Mouse (Mus musculus): ENCODE measurements around the gene Hcrtr2. TPM values are rescaled to one million over a fixed set of nuclear protein-coding genes. Genes with fewer than 3 reads are reported as not detected.

The Hcrtr2 gene
- polyA plus RNA-seq, 1 experiment from 2014 or later, result 10.0 TPM

DNA sequence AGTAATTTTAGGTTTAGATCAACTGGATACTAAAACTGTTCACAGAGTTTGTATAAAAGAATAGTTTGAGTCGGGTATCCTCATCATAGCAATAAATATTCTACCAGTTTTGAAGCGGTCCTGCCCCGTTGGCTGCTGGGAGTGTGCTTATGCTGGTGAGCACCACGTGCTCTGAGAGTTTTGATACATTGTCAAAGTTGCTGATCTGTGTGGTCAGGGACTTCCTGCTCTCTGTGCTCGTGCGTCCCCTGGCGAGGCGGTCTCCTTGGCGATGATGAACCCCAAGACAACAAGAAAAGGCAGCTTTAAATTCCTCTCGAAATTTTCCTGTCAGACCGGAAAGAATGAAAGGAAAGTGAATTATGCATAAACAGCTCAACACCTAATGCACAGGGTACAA lies 93.3 kb downstream of the Hcrtr2 start:
- Histone ChIP-seq H3K9ac (no peak overlapping the region), H3K27ac (replicated peaks) (no peak overlapping the region), H3K4me3 (no peak overlapping the region), H3K27me3 (no peaks in the 10 kb centered on the region), H3K4me1 (replicated peaks) (no peaks in the 10 kb centered on the region), H3K36me3 (no peaks in the 10 kb centered on the region), H3K4me2 (no peak overlapping the region), H3K9me3 (no peaks in the 10 kb centered on the region)
- ATAC-seq (ENCODE audit: low FRiP score, low read depth), result no peak
- WGBS, result 46% methylated on average over 11 of the region's 11 CpGs

DNA sequence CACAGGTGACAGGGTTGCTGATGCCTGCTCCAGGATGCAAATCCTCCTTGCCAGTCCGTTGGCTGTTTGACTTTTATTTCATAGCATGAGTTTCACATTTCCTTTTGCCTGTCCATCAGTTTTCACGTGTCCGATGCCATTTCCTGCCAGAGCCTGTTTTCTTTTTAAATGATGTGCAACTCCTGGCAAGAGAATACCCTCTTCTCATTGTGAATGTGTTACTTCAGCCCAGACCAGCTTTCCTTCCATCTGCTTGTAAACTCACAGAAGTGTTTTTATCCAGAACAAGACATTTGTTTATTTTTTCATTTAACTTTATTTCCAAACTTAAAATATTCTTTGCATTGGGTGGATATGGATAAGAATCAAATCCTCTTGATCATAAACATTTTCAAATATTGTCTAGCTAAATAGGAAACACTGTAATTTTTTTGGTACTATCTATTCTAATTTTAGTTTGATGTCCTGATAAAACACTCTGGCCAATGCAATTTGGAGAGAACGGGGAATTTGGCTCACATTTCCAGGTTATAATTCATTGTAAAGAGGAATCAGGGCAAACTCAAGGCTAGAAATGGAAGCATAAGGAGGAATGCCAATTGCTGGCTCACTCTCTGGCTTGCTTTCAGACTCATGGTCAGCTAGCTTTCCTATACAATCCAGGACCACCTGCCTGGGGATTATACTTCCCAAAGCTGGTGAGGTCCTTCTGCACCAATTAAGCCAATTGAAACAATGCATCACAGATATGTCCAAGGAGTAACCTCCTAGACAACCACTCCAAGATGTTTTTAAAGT lies 106.3 kb downstream of the Hcrtr2 start:
- Histone ChIP-seq H3K4me1 (replicated peaks) (no peaks in the 10 kb centered on the region), H3K27ac (replicated peaks) (no peak overlapping the region), H3K36me3 (no peaks in the 10 kb centered on the region), H3K4me3 (no peak overlapping the region), H3K4me2 (no peak overlapping the region), H3K27me3 (no peaks in the 10 kb centered on the region), H3K9me3 (no peaks in the 10 kb centered on the region), H3K9ac (no peak overlapping the region)
- no peak for ATAC-seq (ENCODE audit: low FRiP score, low read depth)
- WGBS, result 79% methylated on average over 4 of the region's 4 CpGs

DNA sequence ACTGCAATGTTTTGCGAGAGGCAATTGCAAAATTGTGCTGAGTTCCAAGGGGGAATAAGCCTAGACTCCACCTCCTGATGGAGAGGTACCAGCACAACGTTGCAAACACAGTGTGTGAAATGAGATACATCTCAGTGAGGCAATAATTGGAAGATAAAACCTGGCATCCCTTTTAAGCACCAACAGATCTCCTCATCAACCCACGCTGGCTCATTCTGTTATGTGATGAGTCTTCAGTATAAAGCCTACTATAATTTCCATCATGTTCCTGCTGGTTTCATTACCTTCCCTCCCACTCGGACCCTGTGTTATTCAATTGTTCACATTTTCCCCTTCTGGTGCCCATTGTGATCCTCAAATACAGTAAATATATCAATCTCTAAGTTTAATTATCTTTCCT lies 109.0 kb downstream of the Hcrtr2 start:
- Histone ChIP-seq H3K9me3 (no peaks in the 10 kb centered on the region), H3K4me2 (no peak overlapping the region), H3K27me3 (no peaks in the 10 kb centered on the region), H3K9ac (no peak overlapping the region), H3K36me3 (no peaks in the 10 kb centered on the region), H3K27ac (replicated peaks) (no peak overlapping the region), H3K4me3 (no peak overlapping the region), H3K4me1 (replicated peaks) (no peaks in the 10 kb centered on the region)
- 75% methylated on average over 4 of the region's 4 CpGs for WGBS
- no peak for ATAC-seq (ENCODE audit: low FRiP score, low read depth)

DNA sequence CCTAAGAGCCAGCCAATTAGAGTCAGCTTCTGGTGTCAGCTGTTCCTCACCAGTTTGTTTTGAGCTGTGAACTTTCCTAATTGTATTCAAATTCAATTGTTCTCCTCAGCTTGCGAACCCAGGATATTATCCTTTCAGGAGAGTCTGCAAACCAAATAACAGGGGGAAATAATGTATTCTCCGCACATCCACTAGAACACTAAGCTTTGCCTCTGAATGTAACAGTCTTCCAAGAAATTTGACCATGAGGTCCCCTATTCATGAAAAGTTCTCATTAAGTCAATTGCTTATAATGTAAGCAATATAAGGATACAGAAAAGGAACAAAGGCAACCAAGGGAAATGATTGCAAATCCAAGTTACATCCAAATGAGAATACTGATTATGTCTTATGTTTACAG lies 110.1 kb downstream of the Hcrtr2 start, which contains the start of gene Gfral:
Gene Gfral (minus strand): TSS at position 101 of the 400 bp plus-strand sequence.
- H3K4me1 ChIP-seq (replicated peaks), result no peaks in the 10 kb centered on the region
- no peak within 1 kb of the TSS for H3K4me3 ChIP-seq
- H3K9me3 ChIP-seq, result no peaks in the 10 kb centered on the region
- no peak within 1 kb of the TSS for H3K4me2 ChIP-seq
- H3K36me3 ChIP-seq, result no peaks in the 10 kb centered on the region
- H3K9ac ChIP-seq, result no peak within 1 kb of the TSS
- ATAC-seq (ENCODE audit: low FRiP score, low read depth), result no peak
- 83% methylated on average over 2 of the region's 2 CpGs for WGBS
- H3K27me3 ChIP-seq, result no peaks in the 10 kb centered on the region
- H3K27ac ChIP-seq (replicated peaks), result no peak within 1 kb of the TSS

DNA sequence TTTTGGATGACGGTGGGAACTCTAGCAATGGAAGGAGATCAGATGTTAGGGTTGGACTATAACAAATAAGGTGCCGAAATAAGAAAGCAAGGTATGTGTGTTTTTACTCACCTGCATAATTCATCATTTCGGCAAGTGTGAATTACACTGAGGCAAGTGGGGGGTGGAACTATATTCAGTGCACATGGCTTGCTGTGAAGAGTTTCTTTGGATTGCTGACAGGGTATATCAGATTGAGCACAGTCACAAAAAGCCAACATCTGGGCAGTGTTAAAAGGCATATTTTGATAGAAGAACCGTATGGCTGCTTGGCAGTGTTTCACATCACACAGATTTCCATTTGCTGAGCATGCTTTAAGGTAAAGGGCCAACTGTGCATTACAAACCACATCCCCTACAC lies 126.7 kb downstream of the Hcrtr2 start:
- Histone ChIP-seq H3K9me3 (no peaks in the 10 kb centered on the region), H3K27me3 (no peaks in the 10 kb centered on the region), H3K9ac (no peak overlapping the region), H3K27ac (replicated peaks) (no peak overlapping the region), H3K36me3 (no peaks in the 10 kb centered on the region), H3K4me2 (no peak overlapping the region), H3K4me3 (no peak overlapping the region), H3K4me1 (replicated peaks) (no peaks in the 10 kb centered on the region)
- no peak for ATAC-seq (ENCODE audit: low FRiP score, low read depth)
- WGBS, result 87% methylated on average over 4 of the region's 4 CpGs

DNA sequence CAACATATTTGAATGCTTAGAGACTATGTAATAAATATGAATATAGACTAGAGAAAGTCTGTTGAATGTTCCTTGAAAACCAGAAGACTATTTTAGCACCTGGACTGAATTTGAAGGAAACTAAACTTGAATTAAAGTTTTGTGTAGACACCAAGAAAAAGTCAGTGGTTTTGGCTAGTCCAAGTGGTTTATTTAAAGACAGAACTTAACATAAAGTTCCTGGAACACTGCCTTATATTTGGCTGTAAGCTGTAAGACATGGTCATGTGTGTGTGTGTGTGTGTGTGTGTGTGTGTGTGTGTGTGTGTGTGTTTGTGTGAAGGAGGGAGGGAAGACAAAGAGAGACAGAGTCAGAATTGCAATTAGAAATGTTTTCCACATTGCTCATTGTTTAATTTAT lies 144.4 kb downstream of the Hcrtr2 start:
- ATAC-seq (ENCODE audit: low FRiP score, low read depth), result no peak
- Histone ChIP-seq H3K4me3 (no peak overlapping the region), H3K36me3 (no peaks in the 10 kb centered on the region), H3K9ac (no peak overlapping the region), H3K9me3 (no peaks in the 10 kb centered on the region), H3K4me2 (no peak overlapping the region), H3K4me1 (replicated peaks) (no peaks in the 10 kb centered on the region), H3K27me3 (no peaks in the 10 kb centered on the region), H3K27ac (replicated peaks) (no peak overlapping the region)

Other genes with a start within 250 kb of the Hcrtr2 start
- gene Gfral, start 110.2 kb downstream of the Hcrtr2 start, polyA plus RNA-seq (2015; fragmentation: Nextera tagmentation; extraction: Ambion mirVana), result not detected in 2 replicates
- 0.08 and 0.10 TPM in 2 replicates for gene Fam83b, start 243.3 kb upstream of the Hcrtr2 start, polyA plus RNA-seq (2015; fragmentation: Nextera tagmentation; extraction: Ambion mirVana)

All from hindbrain, embryonic 15.5 days (tissue).